ENCODE assay signal across 22 mouse cellular contexts in genomic region chr13:14561336-14561735, GRCm38 (mm10). TPM values are rescaled to one million over a fixed set of nuclear protein-coding genes. Genes with fewer than 3 reads are reported as not detected.
DNase-seq lines count a peak whose midpoint lies in the region; ATAC-seq lines count a peak whose summit lies in the region.
"Had no signal": no experiment of that assay in that cellular context is flagged by ENCODE, and none has a peak within 500 bp of the region (broad histone marks: within the 10 kb centered on the region; RNA-seq: fewer than 3 reads in every experiment).

No protein-coding gene starts in this region.

- no peaks in the 10 kb centered on the region for H3K9me3 ChIP-seq in midbrain, embryonic 12.5 days
- no peaks in the 10 kb centered on the region for H3K9me3 ChIP-seq in midbrain, embryonic 10.5 days (replicated peaks)
- H3K9me3 ChIP-seq in midbrain, embryonic 16.5 days (replicated peaks; ENCODE audit: control insufficient read depth, low read length, poor library complexity, severe bottlenecking), result no peaks in the 10 kb centered on the region
- H3K9me3 ChIP-seq in midbrain, embryonic 15.5 days, result no peaks in the 10 kb centered on the region
- H3K9me3 ChIP-seq: embryonic facial prominence, embryonic 10.5 days; embryonic facial prominence, embryonic 12.5 days; forebrain, embryonic 13.5 days; forebrain, embryonic 15.5 days had no signal

- H3K27me3 ChIP-seq in midbrain, embryonic 12.5 days, result no peaks in the 10 kb centered on the region
- H3K27me3 ChIP-seq in midbrain, embryonic 10.5 days (ENCODE audit: low read depth, poor library complexity, severe bottlenecking), result no peaks in the 10 kb centered on the region
- no peaks in the 10 kb centered on the region for H3K27me3 ChIP-seq in midbrain, embryonic 16.5 days (ENCODE audit: control insufficient read depth, insufficient read depth, low read depth, low read length)
- H3K27me3 ChIP-seq in midbrain, embryonic 15.5 days (replicated peaks), result no peaks in the 10 kb centered on the region
- H3K27me3 ChIP-seq: embryonic facial prominence, embryonic 12.5 days; forebrain, embryonic 13.5 days; forebrain, embryonic 15.5 days; Patski had no signal

- no peak for DNase-seq in midbrain, embryonic 10.5 days (ENCODE audit: low spot score)
- peak; percentile 86 for DNase-seq in 3T3-L1 (ENCODE audit: low read depth, low spot score)
- DNase-seq in heart, postnatal 14 days, result no peak
- DNase-seq: adrenal gland, adult 8-10 months; adrenal gland, postnatal 14 days; adrenal gland, postnatal 36 days; cerebellum, adult 11-12 months; cerebellum, adult 2 months; cerebellum, adult 9-10 months; cerebellum, postnatal 10 days; cerebellum, postnatal 25 days; forebrain, postnatal 0 days had no signal

- no peak overlapping the region for H3K4me2 ChIP-seq in midbrain, embryonic 12.5 days (replicated peaks)
- no peak overlapping the region for H3K4me2 ChIP-seq in midbrain, embryonic 16.5 days (ENCODE audit: low read length)
- H3K4me2 ChIP-seq in midbrain, embryonic 15.5 days, result no peak overlapping the region
- H3K4me2 ChIP-seq: embryonic facial prominence, embryonic 12.5 days; forebrain, embryonic 13.5 days; forebrain, embryonic 15.5 days had no signal

- peak; percentile 41; the same call in 1 of the 2 replicates for ATAC-seq in midbrain, embryonic 12.5 days (ENCODE audit: low FRiP score, low read depth)
- 0 out of 2 replicates have a peak, but pooled peaks have one; percentile 5 for ATAC-seq in midbrain, embryonic 16.5 days
- ATAC-seq in midbrain, embryonic 15.5 days (replicated peaks), result no peak
- ATAC-seq: activated CD4-positive, CD25-positive, alpha-beta regulatory T cell, adult 4 months; forebrain, embryonic 13.5 days; forebrain, embryonic 15.5 days; forebrain, postnatal 0 days; Patski had no signal

- no peaks in the 10 kb centered on the region for H3K36me3 ChIP-seq in midbrain, embryonic 12.5 days
- H3K36me3 ChIP-seq in midbrain, embryonic 10.5 days, result no peaks in the 10 kb centered on the region
- H3K36me3 ChIP-seq in midbrain, embryonic 16.5 days (ENCODE audit: control insufficient read depth, insufficient read depth, low read length), result no peaks in the 10 kb centered on the region
- H3K36me3 ChIP-seq in midbrain, embryonic 15.5 days (replicated peaks), result no peaks in the 10 kb centered on the region
- H3K36me3 ChIP-seq: embryonic facial prominence, embryonic 10.5 days; embryonic facial prominence, embryonic 12.5 days; forebrain, embryonic 15.5 days had no signal

- no peak overlapping the region for H3K9ac ChIP-seq in midbrain, embryonic 12.5 days (replicated peaks)
- no peak overlapping the region for H3K9ac ChIP-seq in midbrain, embryonic 16.5 days (ENCODE audit: low read depth, low read length)
- no peak overlapping the region for H3K9ac ChIP-seq in midbrain, embryonic 15.5 days
- H3K9ac ChIP-seq: embryonic facial prominence, embryonic 12.5 days; forebrain, embryonic 13.5 days; forebrain, embryonic 15.5 days; forebrain, postnatal 0 days had no signal

- intact Hi-C loops in heart, postnatal 14 days (cut with DNase I), result no loop called here

- H3K4me1 ChIP-seq in midbrain, embryonic 12.5 days, result no peaks in the 10 kb centered on the region
- H3K4me1 ChIP-seq in midbrain, embryonic 10.5 days, result no peaks in the 10 kb centered on the region
- no peaks in the 10 kb centered on the region for H3K4me1 ChIP-seq in midbrain, embryonic 16.5 days (ENCODE audit: control insufficient read depth, insufficient read depth, low read length)
- no peaks in the 10 kb centered on the region for H3K4me1 ChIP-seq in midbrain, embryonic 15.5 days
- H3K4me1 ChIP-seq: embryonic facial prominence, embryonic 10.5 days; embryonic facial prominence, embryonic 12.5 days; forebrain, embryonic 13.5 days; forebrain, embryonic 15.5 days had no signal

- H3K27ac ChIP-seq in midbrain, embryonic 12.5 days (replicated peaks), result no peak overlapping the region
- H3K27ac ChIP-seq in midbrain, embryonic 10.5 days (replicated peaks), result no peak overlapping the region
- H3K27ac ChIP-seq in midbrain, embryonic 16.5 days (ENCODE audit: low read length), result no peak overlapping the region
- no peak overlapping the region for H3K27ac ChIP-seq in midbrain, embryonic 15.5 days
- H3K27ac ChIP-seq: embryonic facial prominence, embryonic 10.5 days; embryonic facial prominence, embryonic 12.5 days; forebrain, embryonic 13.5 days; forebrain, embryonic 15.5 days had no signal

- H3K4me3 ChIP-seq in midbrain, embryonic 12.5 days, result no peak overlapping the region
- no peak overlapping the region for H3K4me3 ChIP-seq in midbrain, embryonic 10.5 days
- H3K4me3 ChIP-seq in midbrain, embryonic 16.5 days (ENCODE audit: low read depth, low read length), result no peak overlapping the region
- no peak overlapping the region for H3K4me3 ChIP-seq in midbrain, embryonic 15.5 days
- H3K4me3 ChIP-seq: embryonic facial prominence, embryonic 10.5 days; embryonic facial prominence, embryonic 12.5 days; forebrain, embryonic 13.5 days; forebrain, embryonic 15.5 days had no signal

- WGBS in midbrain, embryonic 12.5 days, result 79% methylated on average over 1 of the region's 1 CpGs
- 88% methylated on average over 1 of the region's 1 CpGs for WGBS in midbrain, embryonic 10.5 days
- WGBS in midbrain, embryonic 16.5 days, result 81% methylated on average over 1 of the region's 1 CpGs
- WGBS in midbrain, embryonic 15.5 days, result 86% methylated on average over 1 of the region's 1 CpGs

RNA-seq across cellular contexts. Expression of gene Hecw1, which starts 38.3 kb away (rescaled TPM):
- polyA plus RNA-seq in midbrain, embryonic 12.5 days (2016; fragmentation: Nextera tagmentation; extraction: Ambion mirVana), result 18.8 and 22.3 TPM in 2 replicates
- 2.1 and 5.7 TPM in 2 replicates for polyA plus RNA-seq in midbrain, embryonic 10.5 days (2016; fragmentation: Nextera tagmentation; extraction: Ambion mirVana)
- 45.9 and 51.8 TPM in 2 replicates for polyA plus RNA-seq in midbrain, embryonic 16.5 days (2015; fragmentation: Nextera tagmentation; extraction: Ambion mirVana)
- 43.3 and 50.7 TPM in 2 replicates for polyA plus RNA-seq in midbrain, embryonic 15.5 days (2015; fragmentation: Nextera tagmentation; extraction: Ambion mirVana)
- under 1 TPM; 0.46 to 0.60 TPM for total RNA-seq in heart, postnatal 14 days (2021)
- total RNA-seq: adrenal gland, adult 18-20 months had no signal
- polyA plus RNA-seq: Patski had no signal

RNA-seq across cellular contexts. Expression of gene Mrpl32, which starts 51.6 kb away (rescaled TPM):
- polyA plus RNA-seq in midbrain, embryonic 12.5 days (2016; fragmentation: Nextera tagmentation; extraction: Ambion mirVana), result 107 and 114 TPM in 2 replicates
- 98.8 and 109 TPM in 2 replicates for polyA plus RNA-seq in midbrain, embryonic 10.5 days (2016; fragmentation: Nextera tagmentation; extraction: Ambion mirVana)
- 107 and 110 TPM in 2 replicates for polyA plus RNA-seq in midbrain, embryonic 16.5 days (2015; fragmentation: Nextera tagmentation; extraction: Ambion mirVana)
- 95.0 and 96.3 TPM in 2 replicates for polyA plus RNA-seq in midbrain, embryonic 15.5 days (2015; fragmentation: Nextera tagmentation; extraction: Ambion mirVana)
- 10 to 100 TPM; 42.2 to 44.0 TPM for total RNA-seq in heart, postnatal 14 days (2021)

RNA-seq across cellular contexts. Expression of gene Psma2, which starts 51.7 kb away (rescaled TPM):
- 174 and 178 TPM in 2 replicates for polyA plus RNA-seq in midbrain, embryonic 12.5 days (2016; fragmentation: Nextera tagmentation; extraction: Ambion mirVana)
- polyA plus RNA-seq in midbrain, embryonic 10.5 days (2016; fragmentation: Nextera tagmentation; extraction: Ambion mirVana), result 236 and 248 TPM in 2 replicates
- 159 and 168 TPM in 2 replicates for polyA plus RNA-seq in midbrain, embryonic 16.5 days (2015; fragmentation: Nextera tagmentation; extraction: Ambion mirVana)
- 169 and 171 TPM in 2 replicates for polyA plus RNA-seq in midbrain, embryonic 15.5 days (2015; fragmentation: Nextera tagmentation; extraction: Ambion mirVana)
- total RNA-seq in heart, postnatal 14 days (2021), result 10 to 100 TPM; 55.5 to 56.7 TPM
